Mouse (Mus musculus) heart, adult 18-20 months (tissue): ENCODE data around the gene Frmd7. TPM values are rescaled to one million over a fixed set of nuclear protein-coding genes. Genes with fewer than 3 reads are reported as not detected.

Source experiments
- DNase-seq, 2 experiments: peaks; one replicate each; pipeline ENCODE4 v3.0.0; 2021 to 2022; ENCODE audit warnings: mixed read lengths in 1 of 2
- total RNA-seq, 2 experiments: library from RNA; stranded (reverse); gene quantifications; 2 replicates each; pipeline ENCODE4 v1.2.3; 2021

The Frmd7 gene
- total RNA-seq, 2 experiments from 2014 or later: 0.13 to 0.17 TPM

DNA sequence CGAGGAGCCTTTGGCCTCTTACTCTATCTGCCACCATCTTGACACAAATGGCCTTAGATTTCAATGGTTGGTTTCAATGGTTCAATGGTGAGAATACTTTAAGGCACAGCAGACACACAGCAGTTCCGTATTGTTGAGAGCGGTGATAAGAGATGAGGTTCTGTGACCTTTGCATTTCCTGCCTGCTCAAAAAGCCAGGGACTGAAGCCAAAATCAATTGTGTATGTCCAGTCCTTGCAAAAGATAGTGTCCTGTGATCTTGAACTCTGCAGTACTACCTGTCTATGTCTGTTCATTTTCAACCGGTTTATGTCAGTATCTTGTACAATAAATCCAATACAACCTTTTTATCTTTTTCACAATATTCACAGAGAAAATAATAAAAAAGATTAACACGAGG lies 77.8 kb downstream of the Frmd7 start:
- no peak for DNase-seq

DNA sequence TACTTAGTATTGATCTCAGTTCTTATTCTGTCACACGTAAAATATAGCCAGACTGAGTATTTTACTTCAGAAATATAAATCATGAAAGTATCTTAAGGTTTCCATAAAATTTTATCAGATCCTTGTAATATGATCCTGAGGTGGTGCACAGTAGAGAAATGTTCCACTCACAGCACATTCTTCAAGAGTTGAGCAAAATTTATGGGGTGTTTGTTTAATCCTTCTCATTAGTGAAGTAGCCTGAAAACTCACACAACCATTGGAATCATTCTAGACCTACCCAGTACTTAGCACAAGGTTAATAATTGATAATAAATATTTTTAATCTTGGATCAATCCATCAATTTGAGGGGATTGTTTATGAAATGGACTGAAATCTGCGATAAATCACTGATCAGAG lies 78.7 kb downstream of the Frmd7 start:
- DNase-seq: no peak

DNA sequence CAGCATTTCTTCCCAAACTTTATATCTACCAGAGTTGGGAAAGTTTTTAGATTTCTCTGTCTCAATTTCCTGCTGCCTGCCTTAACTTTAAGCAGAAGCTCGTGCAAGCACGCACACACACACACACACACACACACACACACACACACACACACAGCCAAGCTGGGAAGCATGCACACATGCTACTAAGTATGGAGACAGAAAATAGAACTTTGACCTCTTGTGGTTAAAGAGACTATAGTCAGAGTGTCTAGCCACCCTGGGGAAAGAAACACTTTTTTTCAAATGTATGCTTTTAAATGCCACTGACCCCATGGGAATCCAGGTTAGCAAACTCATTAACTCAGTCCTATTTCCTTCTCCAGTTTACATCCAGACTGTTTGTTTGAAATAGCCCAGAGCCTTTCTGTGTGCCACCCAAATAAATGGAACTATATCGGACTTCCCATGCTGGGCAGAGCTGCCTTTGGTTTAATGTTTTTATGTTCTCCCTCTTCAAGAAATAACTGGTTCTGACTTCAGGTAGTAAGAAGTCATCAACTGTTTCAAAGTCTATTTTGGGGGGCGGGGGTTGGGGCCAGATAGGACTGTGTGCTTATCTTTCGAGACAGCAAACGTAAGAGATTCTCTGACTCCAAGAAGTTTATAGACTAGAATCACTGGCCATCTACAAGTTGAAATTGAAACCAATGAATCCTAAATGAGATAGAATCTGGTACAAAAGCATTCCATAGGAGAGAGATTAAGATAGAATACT lies 91.9 kb downstream of the Frmd7 start:
- no peak for DNase-seq

Other genes starting within 250 kb of the Frmd7 start
- 1 to 10 TPM; 1.6 to 3.4 TPM for gene Stk26, start 101.7 kb downstream of the Frmd7 start, total RNA-seq
- 10 to 100 TPM; 21.8 to 25.6 TPM for gene Rap2c, start 75.3 kb upstream of the Frmd7 start, total RNA-seq